Mouse (Mus musculus) left cerebral cortex, adult 11 months (tissue): ENCODE measurements around the gene Stat1.

Experiments used
- DNase-seq: peaks from one replicate; pipeline ENCODE4 v3.0.0; 2022; ENCODE audit warnings: low spot score

The Stat1 gene

DNA sequence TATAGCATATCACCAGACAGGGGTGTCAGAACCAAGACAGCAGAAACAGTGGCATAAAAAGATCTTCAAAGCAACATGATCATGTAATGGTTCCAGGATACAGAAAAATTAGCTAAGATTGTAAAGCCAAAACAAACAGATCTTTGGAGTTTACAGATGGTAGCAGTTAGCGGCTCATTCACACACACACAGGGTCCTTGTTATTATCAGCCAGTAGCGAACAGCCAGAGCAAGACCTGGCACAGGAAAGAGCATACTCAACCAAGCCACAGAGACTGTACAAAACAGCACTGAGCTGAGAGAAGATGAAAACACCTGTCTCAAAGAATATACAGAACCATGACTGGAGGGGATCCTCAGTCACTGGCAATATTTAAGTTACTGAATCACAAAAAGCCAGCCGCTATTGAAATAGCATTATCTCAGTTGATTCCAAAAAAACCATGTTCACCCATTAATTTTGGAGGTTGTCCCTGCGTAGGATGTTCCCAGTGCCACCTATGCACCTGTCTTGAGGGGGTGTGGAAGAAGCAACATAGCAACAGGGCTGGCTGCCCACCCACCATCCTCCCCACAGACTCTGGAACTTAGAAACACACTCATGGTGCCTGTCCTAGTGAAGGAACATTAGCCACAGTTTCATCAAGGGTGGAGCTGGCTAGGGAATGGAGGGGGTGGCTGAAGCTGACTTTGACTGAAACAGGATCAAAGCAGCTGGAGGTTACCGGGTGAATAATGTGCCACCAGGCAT lies 44.6 kb downstream of the Stat1 start:
- DNase-seq, result no peak

DNA sequence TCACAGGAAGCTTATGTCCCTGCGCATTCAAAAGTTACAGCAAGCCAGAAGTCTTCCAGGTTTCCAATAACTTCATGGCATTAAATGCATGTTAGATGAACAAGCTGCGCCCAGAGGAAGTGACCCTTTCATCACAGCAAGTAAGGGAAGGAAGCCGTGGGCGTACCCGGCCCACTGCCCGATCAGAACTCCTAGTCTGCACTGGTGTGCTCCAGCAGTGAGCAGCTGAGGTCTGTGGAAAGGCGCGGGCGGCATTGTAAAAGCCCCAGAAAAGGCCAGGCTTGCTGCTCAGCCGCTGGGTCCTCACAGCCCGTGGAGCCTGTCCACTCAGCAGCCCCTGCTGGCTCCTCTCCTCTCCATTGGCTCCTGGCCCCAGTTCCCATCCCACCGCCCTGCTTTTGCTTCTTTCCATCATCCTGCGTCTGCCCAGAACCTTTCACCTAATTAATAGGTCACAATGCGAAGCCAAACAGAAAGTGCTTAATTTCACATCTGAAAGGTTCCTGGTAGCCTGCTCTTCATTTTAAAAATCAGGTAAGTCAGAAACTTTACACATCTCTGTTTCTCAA lies 47.5 kb downstream of the Stat1 start:
- DNase-seq, result no peak

DNA sequence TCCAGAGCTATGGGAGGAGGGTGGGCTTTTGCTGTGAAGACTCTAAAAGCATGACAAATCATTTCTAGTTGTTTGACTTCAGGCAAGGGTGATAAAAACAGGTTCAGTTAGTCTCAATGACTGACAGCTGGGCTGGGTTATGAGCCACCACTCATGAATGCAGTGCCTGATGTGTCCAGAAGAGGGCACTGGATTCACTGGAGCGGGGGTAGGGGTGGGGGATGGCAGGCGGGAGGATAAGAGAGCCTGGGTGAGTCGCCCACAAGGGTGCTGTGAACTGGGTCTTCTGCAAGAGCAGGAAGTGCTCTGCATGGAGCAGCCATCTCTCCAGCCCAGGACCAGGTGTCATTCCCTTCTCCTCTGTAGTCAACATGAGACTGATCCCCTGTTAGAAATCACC lies 50.8 kb downstream of the Stat1 start:
- no peak for DNase-seq

DNA sequence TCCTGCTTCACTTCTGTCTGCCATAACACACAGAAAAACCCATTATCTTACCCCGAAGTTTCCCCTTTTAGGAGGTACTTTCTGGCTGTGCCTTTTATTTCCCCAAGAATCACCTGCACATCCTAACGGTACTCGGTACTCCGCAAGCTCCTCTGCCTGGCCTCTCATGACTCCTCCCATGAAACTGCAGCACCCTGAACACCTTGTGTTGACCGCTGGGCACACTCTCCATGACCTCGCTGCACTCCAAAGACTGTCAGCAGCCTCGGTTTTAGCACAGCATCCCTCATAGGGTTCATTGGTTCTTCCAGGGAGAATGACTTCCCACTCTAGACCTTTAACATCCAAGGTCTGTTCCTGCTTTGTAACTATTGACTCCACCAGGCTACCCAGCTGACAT lies 51.5 kb downstream of the Stat1 start:
- DNase-seq, result no peak

DNA sequence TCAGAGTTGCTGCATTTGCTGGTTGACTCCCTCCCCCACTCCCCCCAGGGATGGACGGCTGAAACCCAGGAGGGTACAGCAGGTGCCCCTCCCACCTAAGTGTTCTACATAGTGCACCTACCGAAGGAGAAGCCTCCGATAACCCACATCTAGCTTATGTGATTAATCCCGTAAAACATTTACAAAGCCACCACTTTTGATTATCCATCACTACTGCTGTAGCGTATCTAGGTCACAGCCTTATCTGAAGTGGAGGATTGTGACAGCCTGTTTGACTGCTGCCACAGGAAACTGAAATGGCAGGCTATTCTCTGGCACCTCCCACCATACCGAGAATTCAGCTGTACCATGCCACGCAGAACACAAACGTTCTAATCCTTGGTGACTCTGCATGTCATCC lies 52.0 kb downstream of the Stat1 start:
- no peak for DNase-seq

DNA sequence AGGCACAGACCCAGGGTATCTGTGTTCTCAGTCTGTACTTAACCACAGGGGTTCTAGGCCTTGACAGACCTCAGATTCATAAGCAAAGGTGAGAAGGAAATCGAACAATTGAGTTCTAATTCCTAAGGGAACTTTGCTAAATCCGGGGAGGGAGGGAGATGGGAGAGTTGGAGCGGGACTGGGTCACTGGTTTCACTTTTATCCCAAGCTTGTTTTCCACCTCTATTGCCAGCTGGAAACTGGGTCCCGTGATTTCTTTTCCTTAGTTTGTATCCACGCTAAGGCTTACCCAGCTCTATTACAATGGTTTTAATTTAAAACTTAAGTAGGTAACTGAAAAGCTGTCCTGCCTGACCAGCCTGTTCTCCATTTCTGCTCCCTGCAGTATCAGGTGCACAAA lies 56.1 kb downstream of the Stat1 start:
- DNase-seq, result no peak

DNA sequence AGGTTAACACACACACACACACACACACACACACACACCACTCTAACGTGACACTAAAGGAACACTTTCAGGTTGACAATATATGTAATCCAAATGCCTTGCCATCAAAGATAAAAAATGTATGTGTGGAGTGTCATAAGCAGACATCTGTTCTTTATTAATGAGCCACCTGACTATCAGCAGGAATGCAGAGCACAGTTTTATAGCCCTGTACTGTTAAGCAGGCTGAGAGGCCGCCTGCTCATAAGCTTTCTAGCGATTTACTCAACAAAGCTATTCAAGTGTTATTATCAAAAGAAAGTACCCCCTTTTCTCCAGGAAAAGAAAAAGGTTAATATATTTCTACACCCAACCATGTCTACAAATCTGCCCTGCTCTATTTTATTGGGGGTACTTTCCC lies 56.7 kb downstream of the Stat1 start:
- DNase-seq, result no peak

DNA sequence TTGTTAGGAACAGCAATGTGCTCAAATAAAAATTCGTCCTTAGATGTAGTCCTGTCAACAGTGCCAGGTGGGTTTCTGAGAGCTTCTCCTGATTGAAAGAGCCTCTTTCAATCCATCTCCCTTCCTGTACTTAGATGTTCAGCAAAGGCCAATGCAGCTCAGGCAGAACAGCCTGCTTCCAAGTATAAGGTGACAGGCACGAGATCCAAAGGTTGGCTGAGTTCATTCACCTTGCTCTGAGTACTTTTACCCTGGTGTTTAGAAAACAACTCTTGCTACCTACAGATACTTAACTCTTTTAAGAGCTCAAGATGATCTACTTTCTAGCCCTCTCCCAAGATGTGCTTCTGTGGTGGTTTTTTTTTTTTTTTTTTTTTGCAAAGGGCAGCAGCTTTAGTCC lies 57.8 kb downstream of the Stat1 start:
- no peak for DNase-seq

DNA sequence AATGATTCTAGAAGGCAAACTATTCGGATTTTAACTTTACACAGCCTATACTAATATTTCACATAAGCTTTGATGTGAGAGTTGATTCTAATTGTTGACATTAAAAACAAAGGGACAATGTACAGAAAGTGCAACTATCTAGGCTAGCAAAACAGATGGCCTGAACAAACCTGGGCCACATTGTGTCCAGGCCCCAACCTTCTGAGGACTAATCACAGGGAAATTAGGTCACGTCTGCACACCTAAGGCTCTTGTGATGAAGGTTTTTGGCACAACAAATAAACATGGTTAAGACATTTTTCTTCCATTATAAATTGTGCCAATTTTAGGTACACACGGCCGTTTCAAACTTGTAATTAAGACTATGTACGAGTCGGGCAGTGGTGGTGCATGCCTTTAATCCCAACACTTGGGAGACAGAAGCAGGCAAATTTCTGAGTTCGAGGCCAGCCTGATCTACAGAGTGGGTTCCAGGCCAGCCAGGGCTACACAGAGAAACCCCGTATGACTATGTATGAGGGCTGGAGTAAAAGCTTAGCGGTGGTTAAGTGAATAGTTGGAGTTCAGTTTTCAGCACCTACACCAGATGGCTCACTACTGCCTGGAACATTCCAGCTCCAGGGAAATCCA lies 60.8 kb downstream of the Stat1 start:
- DNase-seq, result no peak

DNA sequence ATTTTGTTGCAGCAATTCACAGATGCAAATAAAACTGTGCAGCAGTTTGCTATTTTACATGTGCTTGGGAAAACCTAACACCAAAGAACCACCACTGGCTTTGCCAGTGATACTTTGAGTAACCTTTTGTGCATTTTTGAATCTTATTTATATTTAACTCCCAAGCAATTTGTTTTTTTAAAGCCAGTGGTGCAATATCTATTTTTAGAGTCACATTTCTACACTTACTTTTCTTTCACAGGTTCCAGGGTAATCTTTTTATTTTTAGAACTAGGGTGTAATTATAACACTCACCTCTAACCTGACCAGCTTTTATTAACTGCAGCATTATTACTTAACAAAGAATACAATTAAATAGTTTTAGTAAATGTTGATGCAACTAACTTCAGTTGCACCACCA lies 62.8 kb downstream of the Stat1 start:
- DNase-seq, result no peak

DNA sequence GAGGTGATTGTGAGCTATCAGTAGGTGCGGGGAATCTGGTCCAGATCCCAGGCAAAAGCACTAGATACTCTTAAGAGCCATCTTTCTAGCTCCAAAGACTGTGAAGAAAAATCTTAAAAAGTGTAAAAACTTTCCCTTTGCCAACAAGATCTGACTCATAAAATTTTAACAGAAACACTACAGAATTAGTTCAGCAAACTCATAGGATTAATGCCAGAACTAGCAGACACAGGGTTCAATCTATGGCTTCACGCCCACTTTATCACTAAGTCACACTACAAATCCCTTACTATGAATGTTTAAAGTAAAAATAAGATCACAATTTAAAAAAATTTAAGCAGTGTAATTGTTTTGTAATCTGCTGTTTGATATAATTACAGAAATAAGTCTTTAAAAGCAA lies 63.8 kb downstream of the Stat1 start:
- DNase-seq, result no peak
